Mouse (Mus musculus) neural tube, embryonic 12.5 days (tissue): ENCODE measurements around the gene AI413582. TPM values are rescaled to one million over a fixed set of nuclear protein-coding genes. Genes with fewer than 3 reads are reported as not detected.

ENCODE experiments used
- ATAC-seq: fragments of 200-750 bp; cut with Nextera tagmentation; 2 replicates; pipeline ENCODE4 v1.8.0; 2017; ENCODE audit warnings: low read depth, mild to moderate bottlenecking, moderate TSS enrichment, moderate library complexity; ENCODE audit not compliant: low FRiP score
- H3K27ac ChIP-seq: fragments of 300-500 bp; sonication (generic); 2 replicates; pipeline ENCODE4 v1.5.1; 2016
- H3K27me3 ChIP-seq: fragments of 300-500 bp; sonication (generic); replicated peaks from 2 replicates; pipeline ENCODE4 v1.6.1; 2016; ENCODE audit warnings: mild to moderate bottlenecking
- H3K36me3 ChIP-seq: fragments of 300-500 bp; sonication (generic); 2 replicates; pipeline ENCODE4 v1.6.1; 2016; ENCODE audit warnings: mild to moderate bottlenecking
- H3K4me1 ChIP-seq: fragments of 300-500 bp; sonication (generic); 2 replicates; pipeline ENCODE4 v1.6.1; 2016
- H3K4me2 ChIP-seq: fragments of 300-500 bp; sonication (generic); replicated peaks from 2 replicates; pipeline ENCODE4 v1.6.1; 2016; ENCODE audit warnings: mild to moderate bottlenecking
- H3K4me3 ChIP-seq: fragments of 300-500 bp; sonication (generic); 2 replicates; pipeline ENCODE4 v1.5.1; 2016
- H3K9ac ChIP-seq: fragments of 300-500 bp; sonication (generic); 2 replicates; pipeline ENCODE4 v1.6.1; 2016; ENCODE audit warnings: mild to moderate bottlenecking
- H3K9me3 ChIP-seq: fragments of 300-500 bp; sonication (generic); 2 replicates; pipeline ENCODE4 v1.6.1; 2016; ENCODE audit warnings: mild to moderate bottlenecking
- WGBS: fragments of 180-500 bp; shearing (Covaris S2); methylation state at CpG from one replicate; pipeline ENCODE4 v1.1.7; 2016; 5-methylcytosine and 5-hydroxymethylcytosine counted together
- polyA plus RNA-seq: library from polyadenylated mRNA; unstranded; fragments of >200 nt; fragmentation: Nextera tagmentation; extraction: Ambion mirVana; gene quantifications from 2 replicates; pipeline ENCODE4 v1.2.1, GENCODE M21; 2016

The AI413582 gene
- polyA plus RNA-seq, 1 experiment from 2014 or later, result 30.9 TPM

GRCm38 (mm10) chr17:27575116-27575776, 9.7 kb upstream of the AI413582 start:
- Histone ChIP-seq H3K27me3 (no peaks in the 10 kb centered on the region), H3K4me1 (no peaks in the 10 kb centered on the region), H3K9ac (no peak overlapping the region), H3K4me3 (no peak overlapping the region), H3K36me3 (peaks cover 61% of the 10 kb centered on the region), H3K27ac (no peak overlapping the region), H3K9me3 (no peaks in the 10 kb centered on the region), H3K4me2 (no peak overlapping the region)
- ATAC-seq, result no peak
- 54% methylated on average over 10 of the region's 10 CpGs for WGBS

GRCm38 (mm10) chr17:27574470-27575115, 9.0 kb upstream of the AI413582 start:
- H3K9ac ChIP-seq, result no peak overlapping the region
- no peak for ATAC-seq
- no peaks in the 10 kb centered on the region for H3K27me3 ChIP-seq
- peaks cover 54% of the 10 kb centered on the region for H3K36me3 ChIP-seq
- no peaks in the 10 kb centered on the region for H3K4me1 ChIP-seq
- no peak overlapping the region for H3K4me3 ChIP-seq
- no peak overlapping the region for H3K4me2 ChIP-seq
- no peak overlapping the region for H3K27ac ChIP-seq
- no peaks in the 10 kb centered on the region for H3K9me3 ChIP-seq
- 88% methylated on average over 16 of the region's 16 CpGs for WGBS

GRCm38 (mm10) chr17:27573772-27574320, 8.3 kb upstream of the AI413582 start:
- Histone ChIP-seq H3K27ac (no peak overlapping the region), H3K36me3 (peaks cover 47% of the 10 kb centered on the region), H3K4me1 (no peaks in the 10 kb centered on the region), H3K9me3 (no peaks in the 10 kb centered on the region), H3K9ac (no peak overlapping the region), H3K4me3 (no peak overlapping the region), H3K4me2 (no peak overlapping the region), H3K27me3 (no peaks in the 10 kb centered on the region)
- no peak for ATAC-seq
- WGBS, result 84% methylated on average over 10 of the region's 10 CpGs

GRCm38 (mm10) chr17:27571315-27571714, 5.8 kb upstream of the AI413582 start:
- Histone ChIP-seq H3K27ac (no peak overlapping the region), H3K4me2 (no peak overlapping the region), H3K27me3 (no peaks in the 10 kb centered on the region), H3K9me3 (no peaks in the 10 kb centered on the region), H3K4me3 (no peak overlapping the region), H3K4me1 (peaks cover 1% of the 10 kb centered on the region; the same call in 1 of the 2 replicates), H3K36me3 (peaks cover 29% of the 10 kb centered on the region), H3K9ac (no peak overlapping the region)
- ATAC-seq, result no peak
- 78% methylated on average over 8 of the region's 8 CpGs for WGBS

GRCm38 (mm10) chr17:27568228-27568627, 2.7 kb upstream of the AI413582 start:
- no peak overlapping the region for H3K4me2 ChIP-seq
- H3K27me3 ChIP-seq, result no peaks in the 10 kb centered on the region
- H3K27ac ChIP-seq, result no peak overlapping the region
- WGBS, result 85% methylated on average over 5 of the region's 5 CpGs
- no peak overlapping the region for H3K9ac ChIP-seq
- H3K4me1 ChIP-seq, result peaks cover 23% of the 10 kb centered on the region
- no peak overlapping the region for H3K4me3 ChIP-seq
- H3K9me3 ChIP-seq, result no peaks in the 10 kb centered on the region
- ATAC-seq, result no peak
- H3K36me3 ChIP-seq, result peaks cover 6% of the 10 kb centered on the region; the same call in 1 of the 2 replicates

GRCm38 (mm10) chr17:27565942-27566267, 349 bp upstream of the AI413582 start:
- Histone ChIP-seq H3K4me1 (peaks cover 27% of the 10 kb centered on the region), H3K27ac (no peak overlapping the region), H3K9me3 (no peaks in the 10 kb centered on the region), H3K4me3 (peak overlapping the region; percentile 56), H3K27me3 (no peaks in the 10 kb centered on the region), H3K36me3 (peaks cover 10% of the 10 kb centered on the region), H3K9ac (peak overlapping the region; percentile 67), H3K4me2 (peak overlapping the region; percentile 92)
- WGBS, result under 1% methylated on average over 13 of the region's 13 CpGs
- no peak for ATAC-seq

GRCm38 (mm10) chr17:27564391-27565162, 979 bp downstream of the AI413582 start:
- WGBS, result 10% methylated on average over 20 of the region's 20 CpGs
- no peak for ATAC-seq
- Histone ChIP-seq H3K4me1 (peaks cover 27% of the 10 kb centered on the region), H3K9ac (peak overlapping the region; percentile 65), H3K27ac (no peak overlapping the region), H3K9me3 (no peaks in the 10 kb centered on the region), H3K4me2 (peak overlapping the region; percentile 92), H3K4me3 (peak overlapping the region; percentile 56), H3K36me3 (peaks cover 16% of the 10 kb centered on the region), H3K27me3 (no peaks in the 10 kb centered on the region)

- H3K27ac ChIP-seq, result no peak overlapping the region
- 49% methylated on average over 7 of the region's 7 CpGs for WGBS
- H3K4me2 ChIP-seq, result peak overlapping the region; percentile 92; the same call in 1 of the 2 replicates
- peaks cover 33% of the 10 kb centered on the region for H3K4me1 ChIP-seq
- no peaks in the 10 kb centered on the region for H3K27me3 ChIP-seq
- H3K4me3 ChIP-seq, result no peak overlapping the region
- H3K36me3 ChIP-seq, result peaks cover 16% of the 10 kb centered on the region
- no peak for ATAC-seq
- no peaks in the 10 kb centered on the region for H3K9me3 ChIP-seq
- no peak overlapping the region for H3K9ac ChIP-seq
These were observed 1.7 kb downstream of the AI413582 start for GRCm38 (mm10) chr17:27563771-27564244.

GRCm38 (mm10) chr17:27561809-27562526, 3.6 kb downstream of the AI413582 start:
- Histone ChIP-seq H3K36me3 (peaks cover 16% of the 10 kb centered on the region), H3K4me2 (no peak overlapping the region; the same call in 1 of the 2 replicates), H3K9ac (no peak overlapping the region), H3K4me1 (peaks cover 49% of the 10 kb centered on the region), H3K27ac (0 out of 2 replicates have a peak overlapping the region, but pooled peaks have one; percentile 20), H3K27me3 (no peaks in the 10 kb centered on the region), H3K9me3 (no peaks in the 10 kb centered on the region), H3K4me3 (no peak overlapping the region)
- no peak for ATAC-seq
- WGBS, result 51% methylated on average over 10 of the region's 11 CpGs

- no peak for ATAC-seq
- Histone ChIP-seq H3K4me3 (no peak overlapping the region), H3K27me3 (no peaks in the 10 kb centered on the region), H3K9me3 (no peaks in the 10 kb centered on the region), H3K9ac (no peak overlapping the region), H3K4me1 (peaks cover 47% of the 10 kb centered on the region), H3K27ac (no peak overlapping the region), H3K4me2 (no peak overlapping the region), H3K36me3 (peaks cover 16% of the 10 kb centered on the region)
- 90% methylated on average over 13 of the region's 13 CpGs for WGBS
These were observed 4.6 kb downstream of the AI413582 start for GRCm38 (mm10) chr17:27560926-27561480.

GRCm38 (mm10) chr17:27559596-27559995, 6.0 kb downstream of the AI413582 start:
- Histone ChIP-seq H3K9me3 (no peaks in the 10 kb centered on the region), H3K9ac (no peak overlapping the region), H3K4me1 (peaks cover 50% of the 10 kb centered on the region), H3K27ac (no peak overlapping the region), H3K4me3 (no peak overlapping the region), H3K4me2 (no peak overlapping the region), H3K36me3 (peaks cover 16% of the 10 kb centered on the region), H3K27me3 (no peaks in the 10 kb centered on the region)
- 74% methylated on average over 12 of the region's 12 CpGs for WGBS
- no peak for ATAC-seq
